Mouse (Mus musculus): ENCODE measurements around the gene Pianp. TPM values are rescaled to one million over a fixed set of nuclear protein-coding genes. Genes with fewer than 3 reads are reported as not detected.

Pianp gene
- polyA plus RNA-seq (2014; fragmentation: Illumina TruSeq; extraction: RNeasy Lipid Tissue Mini Kit (QIAGEN cat#74804); ENCODE audit: low read depth, low replicate concordance): not detected

GRCm38 (mm10) chr6:124996551-124997501 lies at the start of gene Pianp:
Gene Pianp (plus strand): TSS chr6:124996694.

GRCm38 (mm10) chr6:124965088-124965719 lies 31.3 kb upstream of the Pianp start, which contains the start of gene Cops7a:
Gene Cops7a (minus strand): TSS chr6:124965538.

GRCm38 (mm10) chr6:125009129-125009180 lies 12.5 kb downstream of the Pianp start, which contains the start of gene Zfp384:
Gene Zfp384 (plus strand): TSS chr6:125009145.

DNA sequence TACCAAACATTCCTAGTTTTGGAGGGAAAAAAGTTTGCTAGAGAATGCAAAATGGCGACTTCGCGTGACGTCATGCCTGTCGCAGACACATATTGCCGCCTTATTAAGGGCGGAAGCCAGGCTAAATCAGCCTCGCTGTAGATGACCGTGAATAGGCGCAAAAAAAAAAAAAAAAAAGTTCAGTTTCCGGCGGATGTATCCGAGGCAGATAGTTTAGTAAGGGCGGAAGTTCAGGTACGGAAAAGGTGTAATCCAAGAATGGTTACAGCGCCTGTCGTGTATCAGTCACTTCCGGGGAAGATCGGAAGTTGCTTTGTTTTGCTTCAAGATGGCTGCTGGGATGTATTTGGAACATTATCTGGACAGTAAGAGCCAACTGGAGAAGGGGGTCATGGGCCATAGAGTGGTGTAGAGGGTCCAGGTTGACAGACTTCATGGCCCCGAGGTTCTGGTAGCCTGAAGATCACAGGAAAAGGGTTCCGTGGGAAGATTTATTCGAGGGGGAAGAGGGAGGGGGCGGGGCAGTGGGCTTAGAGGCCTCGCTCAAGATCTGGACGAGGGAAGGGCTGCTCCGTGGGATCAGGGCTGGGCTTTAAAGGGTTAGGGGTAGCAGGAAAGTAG lies 43.1 kb downstream of the Pianp start, which contains the start of gene Ing4:
Gene Ing4 (plus strand): TSS at position 228 of the 621 bp plus-strand sequence.

DNA sequence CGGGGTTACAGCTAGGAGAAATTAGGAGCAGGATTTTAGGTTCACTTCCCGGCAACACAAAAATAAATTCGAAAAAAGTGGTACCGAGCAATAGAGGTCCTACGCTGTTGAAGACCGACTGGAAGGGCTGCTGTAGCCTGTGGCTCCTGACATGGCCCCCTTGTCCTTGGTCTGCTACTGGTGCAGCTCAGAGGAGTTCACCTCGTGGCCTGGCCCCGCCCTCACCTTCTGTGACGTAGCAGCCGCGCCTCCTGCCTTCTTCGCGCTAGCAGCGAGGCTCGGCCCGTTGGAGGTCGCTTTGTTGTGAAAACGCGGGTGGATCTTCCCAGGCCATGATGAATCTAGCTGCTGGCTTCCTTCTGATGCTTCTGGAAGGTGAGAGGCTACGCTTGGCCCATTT lies 53.2 kb downstream of the Pianp start, which contains the start of gene Acrbp:
Gene Acrbp (plus strand): TSS at position 12 of the 400 bp plus-strand sequence.

Other genes starting within 250 kb of the Pianp start
- gene Gm45234, start 240.7 kb upstream of the Pianp start, polyA plus RNA-seq (2014; fragmentation: Illumina TruSeq; extraction: RNeasy Lipid Tissue Mini Kit (QIAGEN cat#74804); ENCODE audit: low read depth, low replicate concordance): not detected
- gene Atn1, start 240.2 kb upstream of the Pianp start, polyA plus RNA-seq (2014; fragmentation: Illumina TruSeq; extraction: RNeasy Lipid Tissue Mini Kit (QIAGEN cat#74804); ENCODE audit: low read depth, low replicate concordance): 1.1 TPM
- not detected for gene Eno2, start 227.0 kb upstream of the Pianp start, polyA plus RNA-seq (2014; fragmentation: Illumina TruSeq; extraction: RNeasy Lipid Tissue Mini Kit (QIAGEN cat#74804); ENCODE audit: low read depth, low replicate concordance)
- not detected for gene Lrrc23, start 217.0 kb upstream of the Pianp start, polyA plus RNA-seq (2014; fragmentation: Illumina TruSeq; extraction: RNeasy Lipid Tissue Mini Kit (QIAGEN cat#74804); ENCODE audit: low read depth, low replicate concordance)
- 0.36 TPM for gene Spsb2, start 188.0 kb upstream of the Pianp start, polyA plus RNA-seq (2014; fragmentation: Illumina TruSeq; extraction: RNeasy Lipid Tissue Mini Kit (QIAGEN cat#74804); ENCODE audit: low read depth, low replicate concordance)
- 40.9 TPM for gene Tpi1, start 182.4 kb upstream of the Pianp start, polyA plus RNA-seq (2014; fragmentation: Illumina TruSeq; extraction: RNeasy Lipid Tissue Mini Kit (QIAGEN cat#74804); ENCODE audit: low read depth, low replicate concordance)
- 17.3 TPM for gene Usp5, start 167.2 kb upstream of the Pianp start, polyA plus RNA-seq (2014; fragmentation: Illumina TruSeq; extraction: RNeasy Lipid Tissue Mini Kit (QIAGEN cat#74804); ENCODE audit: low read depth, low replicate concordance)
- 0.69 TPM for gene Cdca3, start 167.1 kb upstream of the Pianp start, polyA plus RNA-seq (2014; fragmentation: Illumina TruSeq; extraction: RNeasy Lipid Tissue Mini Kit (QIAGEN cat#74804); ENCODE audit: low read depth, low replicate concordance)
- gene Gnb3, start 156.4 kb upstream of the Pianp start, polyA plus RNA-seq (2014; fragmentation: Illumina TruSeq; extraction: RNeasy Lipid Tissue Mini Kit (QIAGEN cat#74804); ENCODE audit: low read depth, low replicate concordance): not detected
- not detected for gene P3h3, start 138.9 kb upstream of the Pianp start, polyA plus RNA-seq (2014; fragmentation: Illumina TruSeq; extraction: RNeasy Lipid Tissue Mini Kit (QIAGEN cat#74804); ENCODE audit: low read depth, low replicate concordance)
- not detected for gene Gpr162, start 132.7 kb upstream of the Pianp start, polyA plus RNA-seq (2014; fragmentation: Illumina TruSeq; extraction: RNeasy Lipid Tissue Mini Kit (QIAGEN cat#74804); ENCODE audit: low read depth, low replicate concordance)
- 0.36 TPM for gene Cd4, start 108.5 kb upstream of the Pianp start, polyA plus RNA-seq (2014; fragmentation: Illumina TruSeq; extraction: RNeasy Lipid Tissue Mini Kit (QIAGEN cat#74804); ENCODE audit: low read depth, low replicate concordance)
- gene Lag3, start 85.0 kb upstream of the Pianp start, polyA plus RNA-seq (2014; fragmentation: Illumina TruSeq; extraction: RNeasy Lipid Tissue Mini Kit (QIAGEN cat#74804); ENCODE audit: low read depth, low replicate concordance): not detected
- 287 TPM for gene Ptms, start 76.6 kb upstream of the Pianp start, polyA plus RNA-seq (2014; fragmentation: Illumina TruSeq; extraction: RNeasy Lipid Tissue Mini Kit (QIAGEN cat#74804); ENCODE audit: low read depth, low replicate concordance)
- gene Mlf2, start 65.3 kb upstream of the Pianp start, polyA plus RNA-seq (2014; fragmentation: Illumina TruSeq; extraction: RNeasy Lipid Tissue Mini Kit (QIAGEN cat#74804); ENCODE audit: low read depth, low replicate concordance): 11.8 TPM
- gene Cops7a, start 31.2 kb upstream of the Pianp start, polyA plus RNA-seq (2014; fragmentation: Illumina TruSeq; extraction: RNeasy Lipid Tissue Mini Kit (QIAGEN cat#74804); ENCODE audit: low read depth, low replicate concordance): 21.7 TPM
- 12.1 TPM for gene Zfp384, start 12.5 kb downstream of the Pianp start, polyA plus RNA-seq (2014; fragmentation: Illumina TruSeq; extraction: RNeasy Lipid Tissue Mini Kit (QIAGEN cat#74804); ENCODE audit: low read depth, low replicate concordance)
- gene Ing4, start 43.1 kb downstream of the Pianp start, polyA plus RNA-seq (2014; fragmentation: Illumina TruSeq; extraction: RNeasy Lipid Tissue Mini Kit (QIAGEN cat#74804); ENCODE audit: low read depth, low replicate concordance): 8.7 TPM
- 0.53 TPM for gene Acrbp, start 53.0 kb downstream of the Pianp start, polyA plus RNA-seq (2014; fragmentation: Illumina TruSeq; extraction: RNeasy Lipid Tissue Mini Kit (QIAGEN cat#74804); ENCODE audit: low read depth, low replicate concordance)
- not detected for gene Lpar5, start 71.2 kb downstream of the Pianp start, polyA plus RNA-seq (2014; fragmentation: Illumina TruSeq; extraction: RNeasy Lipid Tissue Mini Kit (QIAGEN cat#74804); ENCODE audit: low read depth, low replicate concordance)
- gene Chd4, start 99.3 kb downstream of the Pianp start, polyA plus RNA-seq (2014; fragmentation: Illumina TruSeq; extraction: RNeasy Lipid Tissue Mini Kit (QIAGEN cat#74804); ENCODE audit: low read depth, low replicate concordance): 59.2 TPM
- gene Nop2, start 135.2 kb downstream of the Pianp start, polyA plus RNA-seq (2014; fragmentation: Illumina TruSeq; extraction: RNeasy Lipid Tissue Mini Kit (QIAGEN cat#74804); ENCODE audit: low read depth, low replicate concordance): 1.3 TPM
- gene Iffo1, start 148.5 kb downstream of the Pianp start, polyA plus RNA-seq (2014; fragmentation: Illumina TruSeq; extraction: RNeasy Lipid Tissue Mini Kit (QIAGEN cat#74804); ENCODE audit: low read depth, low replicate concordance): 3.1 TPM
- 156 TPM for gene Gapdh, start 169.8 kb downstream of the Pianp start, polyA plus RNA-seq (2014; fragmentation: Illumina TruSeq; extraction: RNeasy Lipid Tissue Mini Kit (QIAGEN cat#74804); ENCODE audit: low read depth, low replicate concordance)
- 0.28 TPM for gene Ncapd2, start 195.0 kb downstream of the Pianp start, polyA plus RNA-seq (2014; fragmentation: Illumina TruSeq; extraction: RNeasy Lipid Tissue Mini Kit (QIAGEN cat#74804); ENCODE audit: low read depth, low replicate concordance)
- 159 TPM for gene Mrpl51, start 195.1 kb downstream of the Pianp start, polyA plus RNA-seq (2014; fragmentation: Illumina TruSeq; extraction: RNeasy Lipid Tissue Mini Kit (QIAGEN cat#74804); ENCODE audit: low read depth, low replicate concordance)
- gene Vamp1, start 218.9 kb downstream of the Pianp start, polyA plus RNA-seq (2014; fragmentation: Illumina TruSeq; extraction: RNeasy Lipid Tissue Mini Kit (QIAGEN cat#74804); ENCODE audit: low read depth, low replicate concordance): 5.0 TPM
- gene Tapbpl, start 235.2 kb downstream of the Pianp start, polyA plus RNA-seq (2014; fragmentation: Illumina TruSeq; extraction: RNeasy Lipid Tissue Mini Kit (QIAGEN cat#74804); ENCODE audit: low read depth, low replicate concordance): 1.3 TPM
- not detected for gene Cd27, start 240.3 kb downstream of the Pianp start, polyA plus RNA-seq (2014; fragmentation: Illumina TruSeq; extraction: RNeasy Lipid Tissue Mini Kit (QIAGEN cat#74804); ENCODE audit: low read depth, low replicate concordance)